Mouse (Mus musculus) c-Kit-positive CD71-positive TER-119-positive erythroid progenitor cells, embryonic 14.5 days (primary cell): ENCODE measurements around the gene Anxa8.
A peak's percentile ranks its signal among the peaks of the same experiment; 100 is the strongest.

Source experiments
- DNase-seq: peaks from one replicate; pipeline ENCODE4 v3.0.0-alpha.2; 2013; ENCODE audit warnings: low spot score

The Anxa8 gene

GRCm38 (mm10) chr14:34085731-34086130 lies at the start of gene Anxa8:
Gene Anxa8, plus strand, starts transcription at chr14:34085981.
- no peak for DNase-seq

GRCm38 (mm10) chr14:34041241-34041640 lies 44.5 kb upstream of the Anxa8 start:
- DNase-seq: no peak

GRCm38 (mm10) chr14:34043341-34043740 lies 42.4 kb upstream of the Anxa8 start:
- DNase-seq: no peak

- no peak for DNase-seq
These were observed 35.5 kb upstream of the Anxa8 start for GRCm38 (mm10) chr14:34050101-34050779.

GRCm38 (mm10) chr14:34052516-34052915 lies 33.3 kb upstream of the Anxa8 start, which contains the start of gene Antxrl:
Gene Antxrl, plus strand, starts transcription at chr14:34052707.
- no peak for DNase-seq

- DNase-seq: no peak
These were observed 14.1 kb upstream of the Anxa8 start for GRCm38 (mm10) chr14:34071665-34072064.

GRCm38 (mm10) chr14:34075346-34075745 lies 10.4 kb upstream of the Anxa8 start:
- DNase-seq: no peak

- no peak for DNase-seq
These were observed 8.6 kb upstream of the Anxa8 start for GRCm38 (mm10) chr14:34077222-34077621.

GRCm38 (mm10) chr14:34078293-34078692 lies 7.5 kb upstream of the Anxa8 start:
- no peak for DNase-seq

- DNase-seq: peak; percentile 30
These were observed 5.3 kb upstream of the Anxa8 start for GRCm38 (mm10) chr14:34080321-34080997.

GRCm38 (mm10) chr14:34086806-34087205 lies 1.0 kb downstream of the Anxa8 start:
- DNase-seq: no peak

GRCm38 (mm10) chr14:34087856-34088398 lies 2.1 kb downstream of the Anxa8 start:
- DNase-seq: no peak

- no peak for DNase-seq
These were observed 4.0 kb downstream of the Anxa8 start for GRCm38 (mm10) chr14:34089796-34090195.

GRCm38 (mm10) chr14:34091475-34091874 lies 5.7 kb downstream of the Anxa8 start:
- no peak for DNase-seq

GRCm38 (mm10) chr14:34092856-34093255 lies 7.1 kb downstream of the Anxa8 start:
- DNase-seq: no peak

- DNase-seq: no peak
These were observed 10.4 kb downstream of the Anxa8 start for GRCm38 (mm10) chr14:34096161-34096560.

- DNase-seq: no peak
These were observed 16.8 kb downstream of the Anxa8 start, which contains the start of gene A630023A22Rik for GRCm38 (mm10) chr14:34102601-34103000. Gene A630023A22Rik, minus strand, starts transcription at chr14:34102754.

GRCm38 (mm10) chr14:34103855-34104254 lies 18.1 kb downstream of the Anxa8 start:
- no peak for DNase-seq

- DNase-seq: no peak
These were observed 19.1 kb downstream of the Anxa8 start for GRCm38 (mm10) chr14:34104892-34105291.

- no peak for DNase-seq
These were observed 20.7 kb downstream of the Anxa8 start for GRCm38 (mm10) chr14:34106389-34107062.

GRCm38 (mm10) chr14:34107594-34107993 lies 21.8 kb downstream of the Anxa8 start:
- no peak for DNase-seq

GRCm38 (mm10) chr14:34114311-34114710 lies 28.5 kb downstream of the Anxa8 start:
- no peak for DNase-seq
